Mouse (Mus musculus) heart, adult 2 months (tissue): Measurements from ENCODE around the gene Me1.

Experiments used
- EP300 ChIP-seq: fragments of 200-500 bp; IDR thresholded peaks from 2 replicates; pipeline ENCODE4 v1.6.1; 2011; ENCODE audit warnings: low read depth, low read length, control low read depth; ENCODE audit not compliant: insufficient read depth
- POLR2A ChIP-seq: fragments of 200-500 bp; IDR thresholded peaks from 2 replicates; pipeline ENCODE4 v1.6.1; 2011; ENCODE audit warnings: mild to moderate bottlenecking, low read depth, low read length, control low read depth; ENCODE audit not compliant: insufficient read depth

GRCm38 (mm10) chr9:86695199-86695817 lies 445 bp downstream of the Me1 start:
- TF ChIP-seq EP300 (no peak), POLR2A (no peak)
